Mouse (Mus musculus) layer of hippocampus, postnatal 36 days (tissue): Measurements from ENCODE around the gene Baiap2l2. TPM values are rescaled to one million over a fixed set of nuclear protein-coding genes. Genes with fewer than 3 reads are reported as not detected.
"Not testable (repeated sequence)": the region's sequence is repeated elsewhere in the genome, so short reads cannot be mapped to it uniquely, and the experiment has no call there.

Experiments used
- DNase-seq, 2 experiments: peaks; one replicate each; pipeline ENCODE4 v3.0.0; 2022
- total RNA-seq, 2 experiments: library from RNA; stranded (reverse); gene quantifications; 2 replicates each; pipeline ENCODE4 v1.2.3; 2021

Gene Baiap2l2
- total RNA-seq, 2 experiments from 2014 or later = 1.8 to 2.6 TPM

- peak; percentile 30 to 35 for DNase-seq
These were observed 24.1 kb downstream of the Baiap2l2 start for GRCm38 (mm10) chr15:79261095-79261725.

GRCm38 (mm10) chr15:79258521-79258920, 26.8 kb downstream of the Baiap2l2 start:
- no peak for DNase-seq

GRCm38 (mm10) chr15:79254661-79255060, 30.7 kb downstream of the Baiap2l2 start, which contains the start of gene Slc16a8:
Gene Slc16a8 (minus strand): TSS chr15:79254761.
- no peak for DNase-seq

GRCm38 (mm10) chr15:79252580-79252979, 32.8 kb downstream of the Baiap2l2 start:
- DNase-seq = no peak

- DNase-seq = peak in 1 of 2 experiments; percentile 26
These were observed 33.4 kb downstream of the Baiap2l2 start for GRCm38 (mm10) chr15:79251781-79252491.

GRCm38 (mm10) chr15:79251168-79251567, 34.2 kb downstream of the Baiap2l2 start:
- no peak for DNase-seq

GRCm38 (mm10) chr15:79250236-79250635, 35.1 kb downstream of the Baiap2l2 start:
- no peak for DNase-seq

- no peak for DNase-seq
These were observed 40.0 kb downstream of the Baiap2l2 start for GRCm38 (mm10) chr15:79245321-79245720.

GRCm38 (mm10) chr15:79244071-79244893, 41.1 kb downstream of the Baiap2l2 start:
- DNase-seq = no peak

- peak; percentile 96 to 97 for DNase-seq
These were observed 41.9 kb downstream of the Baiap2l2 start for GRCm38 (mm10) chr15:79243234-79244042.

GRCm38 (mm10) chr15:79242574-79243233, 42.6 kb downstream of the Baiap2l2 start:
- DNase-seq = no peak

GRCm38 (mm10) chr15:79238036-79238435, 47.3 kb downstream of the Baiap2l2 start:
- no peak for DNase-seq

GRCm38 (mm10) chr15:79235268-79235667, 50.1 kb downstream of the Baiap2l2 start:
- no peak for DNase-seq

GRCm38 (mm10) chr15:79229058-79229821, 56.1 kb downstream of the Baiap2l2 start, which contains the start of the genes Pick1 and Gm49486:
Gene Pick1 (plus strand): TSS chr15:79229173.
Gene Gm49486 (plus strand): TSS chr15:79229391.
- peak; percentile 85 to 86 for DNase-seq

- not testable (repeated sequence) for DNase-seq
These were observed 59.6 kb downstream of the Baiap2l2 start for GRCm38 (mm10) chr15:79225780-79226179.

- peak; percentile 79 to 85 for DNase-seq
These were observed 60.7 kb downstream of the Baiap2l2 start for GRCm38 (mm10) chr15:79224685-79225084.

- DNase-seq = no peak
These were observed 61.7 kb downstream of the Baiap2l2 start for GRCm38 (mm10) chr15:79223641-79224040.

GRCm38 (mm10) chr15:79219572-79219971, 65.8 kb downstream of the Baiap2l2 start:
- DNase-seq = no peak

GRCm38 (mm10) chr15:79216191-79216590, 69.1 kb downstream of the Baiap2l2 start:
- no peak for DNase-seq

- no peak for DNase-seq
These were observed 71.7 kb downstream of the Baiap2l2 start for GRCm38 (mm10) chr15:79213591-79213990.
